ENCODE assay signal across 7 mouse cellular contexts in genomic region chr14:55497449-55497821, GRCm38 (mm10). TPM values are rescaled to one million over a fixed set of nuclear protein-coding genes. Genes with fewer than 3 reads are reported as not detected.
DNase-seq lines count a peak whose midpoint lies in the region; ATAC-seq and TF ChIP-seq lines count a peak whose summit lies in the region.

No protein-coding gene starts in this region.

- H3K9ac ChIP-seq in midbrain, embryonic 11.5 days (ENCODE audit: low read length): no peak overlapping the region

- no peak overlapping the region for H3K27ac ChIP-seq in midbrain, embryonic 11.5 days (ENCODE audit: low read depth, low read length)
- no peak overlapping the region for H3K27ac ChIP-seq in small intestine, adult 2 months (ENCODE audit: insufficient read depth, low read depth, low read length)

- TF ChIP-seq POLR2A in small intestine, adult 2 months (IDR thresholded peaks at IDR 0.05; ENCODE audit: low read depth, low read length): no peak

- H3K27me3 ChIP-seq in midbrain, embryonic 11.5 days (ENCODE audit: control insufficient read depth, insufficient read depth, low read length): no peaks in the 10 kb centered on the region
- H3K27me3 ChIP-seq in small intestine, adult 2 months (ENCODE audit: control insufficient read depth, insufficient read depth, low read length): no peaks in the 10 kb centered on the region; the same call in 1 of the 2 replicates

- ATAC-seq in inflammation-experienced regulatory T-cells, adult 6 months: peak; percentile 74
- ATAC-seq in midbrain, embryonic 11.5 days (ENCODE audit: low FRiP score): peak; percentile 73

- peak; percentile 99 for TF ChIP-seq CTCF in small intestine, adult 2 months (IDR thresholded peaks at IDR 0.05; ENCODE audit: extremely low read depth, insufficient read length, insufficient replicate concordance, low read depth, low read length)

- WGBS in midbrain, embryonic 11.5 days: 35% methylated on average over 6 of the region's 6 CpGs
- WGBS in small intestine, adult 2 months: 32% methylated on average over 6 of the region's 6 CpGs

- H3K4me2 ChIP-seq in midbrain, embryonic 11.5 days: no peak overlapping the region

- H3K36me3 ChIP-seq in midbrain, embryonic 11.5 days (ENCODE audit: control insufficient read depth, insufficient read depth, low read length): peaks cover 2% of the 10 kb centered on the region; the same call in 1 of the 2 replicates
- no peaks in the 10 kb centered on the region for H3K36me3 ChIP-seq in small intestine, adult 2 months (ENCODE audit: control insufficient read depth, insufficient read depth, low read length)

- intact Hi-C loops in left cerebral cortex, postnatal 36 days (cut with DNase I): loop anchor here (1.0 to 5.0 kb wide), 2 partner anchors 45 to 60 kb away; partner anchors contain the start of gene Pck2

- H3K4me3 ChIP-seq in midbrain, embryonic 11.5 days (ENCODE audit: low read depth, low read length): no peak overlapping the region
- no peak overlapping the region for H3K4me3 ChIP-seq in small intestine, adult 2 months (ENCODE audit: low read depth, low read length)

- H3K9me3 ChIP-seq in midbrain, embryonic 11.5 days (ENCODE audit: control insufficient read depth, low read length): no peaks in the 10 kb centered on the region

- peak; percentile 64 for DNase-seq in adipocyte (ENCODE audit: low spot score)
- DNase-seq in cerebellum, postnatal 36 days: peak; percentile 90 to 92
- peak; percentile 94 for DNase-seq in gastrocnemius, postnatal 10 days
- DNase-seq in left cerebral cortex, postnatal 36 days (ENCODE audit: low spot score in 2 of 2): peak; percentile 81 to 82
- DNase-seq in midbrain, embryonic 11.5 days (ENCODE audit: low spot score, missing footprints): peak; percentile 99

- H3K4me1 ChIP-seq in midbrain, embryonic 11.5 days (ENCODE audit: control insufficient read depth, insufficient read depth, low read length): no peaks in the 10 kb centered on the region
- H3K4me1 ChIP-seq in small intestine, adult 2 months (ENCODE audit: control insufficient read depth, insufficient read depth, insufficient read length, low read length): no peaks in the 10 kb centered on the region

RNA-seq across cellular contexts. Expression of gene Carmil3, which starts 7.0 kb away (rescaled TPM):
- total RNA-seq in gastrocnemius, postnatal 10 days (2021): 1 to 10 TPM; 2.5 to 3.9 TPM
- not detected for polyA plus RNA-seq in inflammation-experienced regulatory T-cells, adult 6 months (2017; shearing (Covaris generic))
- total RNA-seq in left cerebral cortex, postnatal 36 days (2021): 10 to 100 TPM; 34.4 to 63.1 TPM
- 8.6 and 9.7 TPM in 2 replicates for polyA plus RNA-seq in midbrain, embryonic 11.5 days (2014; fragmentation: Nextera tagmentation; extraction: Ambion mirVana)
- polyA plus RNA-seq in small intestine, adult 2 months (2012; rRNA removed): 2.0 and 2.1 TPM in 2 replicates

RNA-seq across cellular contexts. Expression of gene Cpne6, which starts 12.8 kb away (rescaled TPM):
- total RNA-seq in gastrocnemius, postnatal 10 days (2021): under 1 TPM in 1 of 2 experiments, not detected in 1; 0.14 TPM
- polyA plus RNA-seq in inflammation-experienced regulatory T-cells, adult 6 months (2017; shearing (Covaris generic)): not detected
- 100 to 1,000 TPM; 163 to 211 TPM for total RNA-seq in left cerebral cortex, postnatal 36 days (2021)
- polyA plus RNA-seq in midbrain, embryonic 11.5 days (2014; fragmentation: Nextera tagmentation; extraction: Ambion mirVana): 0.23 and 0.26 TPM in 2 replicates
- polyA plus RNA-seq in small intestine, adult 2 months (2012; rRNA removed): not detected in 2 replicates

RNA-seq across cellular contexts. Expression of gene Dhrs4, which starts 18.9 kb away (rescaled TPM):
- total RNA-seq in gastrocnemius, postnatal 10 days (2021): 10 to 100 TPM; 28.7 to 29.9 TPM
- polyA plus RNA-seq in inflammation-experienced regulatory T-cells, adult 6 months (2017; shearing (Covaris generic)): 10 to 100 TPM; 37.3 to 38.7 (median 37.4) TPM
- 10 to 100 TPM; 17.5 to 19.1 TPM for total RNA-seq in left cerebral cortex, postnatal 36 days (2021)
- polyA plus RNA-seq in midbrain, embryonic 11.5 days (2014; fragmentation: Nextera tagmentation; extraction: Ambion mirVana): 33.9 and 34.8 TPM in 2 replicates
- 44.8 and 62.5 TPM in 2 replicates for polyA plus RNA-seq in small intestine, adult 2 months (2012; rRNA removed)

RNA-seq across cellular contexts. Expression of gene Nrl, which starts 27.3 kb away (rescaled TPM):
- total RNA-seq in gastrocnemius, postnatal 10 days (2021): not detected
- polyA plus RNA-seq in inflammation-experienced regulatory T-cells, adult 6 months (2017; shearing (Covaris generic)): under 1 TPM in 1 of 3 experiments, not detected in 2; 0.08 TPM
- total RNA-seq in left cerebral cortex, postnatal 36 days (2021): under 1 TPM; 0.44 to 0.77 TPM
- not detected in 2 replicates for polyA plus RNA-seq in midbrain, embryonic 11.5 days (2014; fragmentation: Nextera tagmentation; extraction: Ambion mirVana)
- not detected in 2 replicates for polyA plus RNA-seq in small intestine, adult 2 months (2012; rRNA removed)

RNA-seq across cellular contexts. Expression of gene Pck2, which starts 42.6 kb away (rescaled TPM):
- total RNA-seq in gastrocnemius, postnatal 10 days (2021): 10 to 100 TPM; 15.0 to 21.4 TPM
- polyA plus RNA-seq in inflammation-experienced regulatory T-cells, adult 6 months (2017; shearing (Covaris generic)): 10 to 100 TPM; 31.9 to 37.5 (median 35.9) TPM
- 10 to 100 TPM; 24.8 to 28.9 TPM for total RNA-seq in left cerebral cortex, postnatal 36 days (2021)
- 10.0 and 10.7 TPM in 2 replicates for polyA plus RNA-seq in midbrain, embryonic 11.5 days (2014; fragmentation: Nextera tagmentation; extraction: Ambion mirVana)
- polyA plus RNA-seq in small intestine, adult 2 months (2012; rRNA removed): 19.3 and 21.0 TPM in 2 replicates
